Comparison of ENCODE assay signal across 11 mouse cellular contexts in genomic region chr5:24778843-24779140, GRCm38 (mm10). TPM values are rescaled to one million over a fixed set of nuclear protein-coding genes. Genes with fewer than 3 reads are reported as not detected.
A peak's percentile ranks its signal among the peaks of the same experiment; 100 is the strongest.
DNase-seq lines count a peak whose midpoint lies in the region; ATAC-seq and TF ChIP-seq lines count a peak whose summit lies in the region.
"Had no signal": no experiment of that assay in that cellular context is flagged by ENCODE, and none has a peak within 500 bp of the region (broad histone marks: within the 10 kb centered on the region; RNA-seq: fewer than 3 reads in every experiment).

No protein-coding gene starts in this region.

- H3K36me3 ChIP-seq in heart, embryonic 14.5 days (ENCODE audit: control insufficient read depth, insufficient read depth, low read length), result no peaks in the 10 kb centered on the region
- H3K36me3 ChIP-seq in heart, adult 2 months (ENCODE audit: control insufficient read depth, insufficient read depth, low read length), result no peaks in the 10 kb centered on the region
- H3K36me3 ChIP-seq in ES-Bruce4 (ENCODE audit: control insufficient read depth, insufficient read depth, low read length, poor library complexity, severe bottlenecking), result no peaks in the 10 kb centered on the region
- no peaks in the 10 kb centered on the region for H3K36me3 ChIP-seq in forebrain, embryonic 14.5 days (ENCODE audit: control insufficient read depth, insufficient read depth, low read length)
- H3K36me3 ChIP-seq in limb, embryonic 14.5 days (ENCODE audit: control insufficient read depth, insufficient read depth, low read length), result no peaks in the 10 kb centered on the region

- no peak for TF ChIP-seq CTCF in heart, adult 2 months (IDR thresholded peaks at IDR 0.05)
- no peak for TF ChIP-seq CTCF in ES-Bruce4 (IDR thresholded peaks at IDR 0.05; ENCODE audit: low read depth, low read length)

- no peak; the same call in 1 of the 2 replicates for ATAC-seq in heart, embryonic 14.5 days (ENCODE audit: insufficient number of reproducible peaks, insufficient read depth, low FRiP score, low read depth)
- no peak for ATAC-seq in forebrain, embryonic 14.5 days
- no peak for ATAC-seq in limb, embryonic 14.5 days (ENCODE audit: low FRiP score, low read depth)

- intact Hi-C loops in heart, adult 2 months (cut with DNase I), result no loop called here
- intact Hi-C loops in left cerebral cortex, postnatal 14 days (cut with DNase I), result no loop called here

- no peaks in the 10 kb centered on the region for H3K27me3 ChIP-seq in heart, embryonic 14.5 days (ENCODE audit: control insufficient read depth, insufficient read depth, low read length)
- no peaks in the 10 kb centered on the region for H3K27me3 ChIP-seq in heart, adult 2 months (ENCODE audit: control insufficient read depth, insufficient read depth, low read length)
- H3K27me3 ChIP-seq in ES-Bruce4 (ENCODE audit: control insufficient read depth, insufficient read depth, low read length, poor library complexity, severe bottlenecking), result no peaks in the 10 kb centered on the region
- H3K27me3 ChIP-seq in forebrain, embryonic 14.5 days (replicated peaks; ENCODE audit: control insufficient read depth, insufficient read depth, low read length), result 0 out of 2 replicates have a peak, but pooled peaks cover 4% of the 10 kb centered on the region
- no peaks in the 10 kb centered on the region for H3K27me3 ChIP-seq in limb, embryonic 14.5 days (ENCODE audit: control insufficient read depth, insufficient read depth, low read length)

- no peaks in the 10 kb centered on the region for H3K9me3 ChIP-seq in heart, embryonic 14.5 days (ENCODE audit: control insufficient read depth, low read length)
- peaks cover 12% of the 10 kb centered on the region for H3K9me3 ChIP-seq in ES-Bruce4 (replicated peaks; ENCODE audit: control insufficient read depth, insufficient read depth, low read length, poor library complexity, severe bottlenecking)
- H3K9me3 ChIP-seq in forebrain, embryonic 14.5 days (replicated peaks; ENCODE audit: control insufficient read depth, low read length), result no peaks in the 10 kb centered on the region
- no peaks in the 10 kb centered on the region for H3K9me3 ChIP-seq in limb, embryonic 14.5 days (ENCODE audit: control insufficient read depth, low read length)

- H3K27ac ChIP-seq in heart, embryonic 14.5 days (replicated peaks in 1 of 2; ENCODE audit: control insufficient read depth in 1 of 2, insufficient read depth in 1 of 2, low read depth in 2 of 2, low read length in 2 of 2), result no peak overlapping the region
- no peak overlapping the region for H3K27ac ChIP-seq in heart, adult 2 months
- H3K27ac ChIP-seq in ES-Bruce4 (ENCODE audit: insufficient read depth, low read length), result no peak overlapping the region
- no peak overlapping the region for H3K27ac ChIP-seq in forebrain, embryonic 14.5 days (ENCODE audit: low read depth, low read length)
- H3K27ac ChIP-seq in limb, embryonic 14.5 days (replicated peaks; ENCODE audit: low read depth, low read length), result no peak overlapping the region
- H3K27ac ChIP-seq: macrophage had no signal

- no peaks in the 10 kb centered on the region for H3K79me2 ChIP-seq in heart, adult 2 months (replicated peaks; ENCODE audit: control insufficient read depth, insufficient read depth, low read length)

- no peak for TF ChIP-seq POLR2A in heart, adult 2 months (IDR thresholded peaks at IDR 0.05; ENCODE audit: insufficient read depth, low read depth, low read length)
- no peak for TF ChIP-seq POLR2A in ES-Bruce4 (IDR thresholded peaks at IDR 0.05; ENCODE audit: insufficient read depth, low read length)
- no peak for TF ChIP-seq POLR2A in limb, embryonic 14.5 days (IDR thresholded peaks at IDR 0.05; ENCODE audit: borderline replicate concordance, extremely low read depth, insufficient read depth, insufficient read length)

- H3K4me3 ChIP-seq in heart, embryonic 14.5 days (ENCODE audit: control insufficient read depth in 1 of 2, insufficient read depth in 1 of 2, low read depth in 1 of 2, low read length in 2 of 2), result no peak overlapping the region
- no peak overlapping the region for H3K4me3 ChIP-seq in heart, adult 2 months
- H3K4me3 ChIP-seq in ES-Bruce4 (ENCODE audit: low read depth, low read length), result peak overlapping the region; percentile 49
- no peak overlapping the region for H3K4me3 ChIP-seq in forebrain, embryonic 14.5 days (ENCODE audit: low read depth, low read length)
- no peak overlapping the region for H3K4me3 ChIP-seq in limb, embryonic 14.5 days (replicated peaks; ENCODE audit: low read length)

- H3K9ac ChIP-seq in heart, embryonic 14.5 days (ENCODE audit: low read length), result peak overlapping the region; percentile 3
- no peak overlapping the region for H3K9ac ChIP-seq in heart, adult 2 months (ENCODE audit: low read depth, low read length)
- H3K9ac ChIP-seq in ES-Bruce4 (ENCODE audit: low read depth, poor library complexity, severe bottlenecking), result peak overlapping the region; percentile 41
- H3K9ac ChIP-seq in forebrain, embryonic 14.5 days (ENCODE audit: low read length), result 0 out of 2 replicates have a peak overlapping the region, but pooled peaks have one; percentile 25
- 0 out of 2 replicates have a peak overlapping the region, but pooled peaks have one; percentile 44 for H3K9ac ChIP-seq in limb, embryonic 14.5 days (ENCODE audit: low read depth, low read length, severe bottlenecking)

- no peak for TF ChIP-seq EP300 in heart, adult 2 months (IDR thresholded peaks at IDR 0.05; ENCODE audit: insufficient read depth, low read depth, low read length)
- no peak for TF ChIP-seq EP300 in ES-Bruce4 (IDR thresholded peaks at IDR 0.05; ENCODE audit: insufficient read depth, low read depth, low read length)

- WGBS in heart, embryonic 14.5 days, result 48% methylated on average over 13 of the region's 13 CpGs
- 60% methylated on average over 13 of the region's 13 CpGs for WGBS in heart, adult 2 months
- WGBS in forebrain, embryonic 14.5 days, result 44% methylated on average over 13 of the region's 13 CpGs
- WGBS in limb, embryonic 14.5 days, result 57% methylated on average over 13 of the region's 13 CpGs

- DNase-seq in heart, adult 2 months, result no peak
- DNase-seq in forebrain, embryonic 14.5 days (ENCODE audit: low spot score), result no peak
- no peak for DNase-seq in limb, embryonic 14.5 days (ENCODE audit: low spot score)
- DNase-seq in adrenal gland, postnatal 4 days (ENCODE audit: low spot score in 2 of 2), result no peak
- no peak for DNase-seq in urinary bladder, postnatal 36 days (ENCODE audit: low spot score in 2 of 2)
- no peak for DNase-seq in left cerebral cortex, postnatal 14 days (ENCODE audit: low spot score in 2 of 2)
- DNase-seq: cerebellum, adult 11 months had no signal

- peaks cover 2 to 4% of the 10 kb centered on the region in 2 experiments; a peak in 1 of 4 replicates for H3K4me1 ChIP-seq in heart, embryonic 14.5 days (ENCODE audit: control insufficient read depth in 2 of 2, insufficient read depth in 2 of 2, low read length in 2 of 2)
- peaks cover 1% of the 10 kb centered on the region; the same call in 1 of the 2 replicates for H3K4me1 ChIP-seq in heart, adult 2 months (ENCODE audit: control insufficient read depth, insufficient read depth, low read length)
- H3K4me1 ChIP-seq in ES-Bruce4 (ENCODE audit: control insufficient read depth, insufficient read depth, low read length), result no peaks in the 10 kb centered on the region
- H3K4me1 ChIP-seq in forebrain, embryonic 14.5 days (ENCODE audit: control insufficient read depth, insufficient read depth, low read length), result no peaks in the 10 kb centered on the region
- H3K4me1 ChIP-seq in limb, embryonic 14.5 days (ENCODE audit: control insufficient read depth, insufficient read depth, low read length), result peaks cover 3% of the 10 kb centered on the region; the same call in 1 of the 2 replicates

- H3K4me2 ChIP-seq in heart, embryonic 14.5 days (ENCODE audit: low read length), result peak overlapping the region; percentile 26
- 0 out of 2 replicates have a peak overlapping the region, but pooled peaks have one; percentile 16 for H3K4me2 ChIP-seq in forebrain, embryonic 14.5 days (ENCODE audit: low read length)
- no peak overlapping the region for H3K4me2 ChIP-seq in limb, embryonic 14.5 days (replicated peaks; ENCODE audit: low read depth, low read length, severe bottlenecking)

RNA-seq across cellular contexts. Expression of gene Crygn, which starts 21.0 kb away (rescaled TPM):
- polyA plus RNA-seq in heart, embryonic 14.5 days (2014; fragmentation: Nextera tagmentation; extraction: Ambion mirVana), result 1.5 TPM in 1 of 2 replicates, not detected in the other
- total RNA-seq in heart, adult 2 months (2021), result not detected
- polyA plus RNA-seq in heart, adult 2 months (2012; rRNA removed), result not detected in 2 replicates
- polyA plus RNA-seq in ES-Bruce4 (2011; ENCODE audit: insufficient read depth, insufficient read length, low read depth, missing spikeins), result 8.2 TPM in 1 of 2 replicates, not detected in the other
- polyA plus RNA-seq in forebrain, embryonic 14.5 days (2014; fragmentation: Nextera tagmentation; extraction: Ambion mirVana), result 1.8 TPM in 1 of 2 replicates, not detected in the other
- 0.09 TPM in 1 of 2 replicates, not detected in the other for polyA plus RNA-seq in limb, embryonic 14.5 days (2012; rRNA removed)
- polyA plus RNA-seq in limb, embryonic 14.5 days (2014; fragmentation: Nextera tagmentation; extraction: Ambion mirVana), result 1.0 and 2.3 TPM in 2 replicates
- 1 to 10 TPM; 6.0 to 6.2 TPM for total RNA-seq in adrenal gland, postnatal 4 days (2021)
- not detected for total RNA-seq in left cerebral cortex, postnatal 14 days (2021)
- total RNA-seq: left cerebral cortex, postnatal 10 days had no signal
- polyA plus RNA-seq: macrophage had no signal

RNA-seq across cellular contexts. Expression of gene Wdr86, which starts 48.3 kb away (rescaled TPM):
- polyA plus RNA-seq in heart, embryonic 14.5 days (2014; fragmentation: Nextera tagmentation; extraction: Ambion mirVana), result 7.7 and 9.6 TPM in 2 replicates
- total RNA-seq in heart, adult 2 months (2021), result 1 to 10 TPM in 1 of 2 experiments, under 1 TPM in 1; 0.43 to 1.0 TPM
- polyA plus RNA-seq in heart, adult 2 months (2012; rRNA removed), result 0.73 and 1.4 TPM in 2 replicates
- 10.3 and 11.3 TPM in 2 replicates for polyA plus RNA-seq in ES-Bruce4 (2011; ENCODE audit: insufficient read depth, insufficient read length, low read depth, missing spikeins)
- 6.1 and 6.4 TPM in 2 replicates for polyA plus RNA-seq in forebrain, embryonic 14.5 days (2014; fragmentation: Nextera tagmentation; extraction: Ambion mirVana)
- 37.5 and 59.4 TPM in 2 replicates for polyA plus RNA-seq in limb, embryonic 14.5 days (2012; rRNA removed)
- 25.4 and 32.0 TPM in 2 replicates for polyA plus RNA-seq in limb, embryonic 14.5 days (2014; fragmentation: Nextera tagmentation; extraction: Ambion mirVana)
- 1 to 10 TPM; 6.2 to 9.6 TPM for total RNA-seq in adrenal gland, postnatal 4 days (2021)
- total RNA-seq in left cerebral cortex, postnatal 14 days (2021), result 1 to 10 TPM; 1.1 to 1.3 TPM
- polyA plus RNA-seq: macrophage had no signal
